Mouse (Mus musculus) bone marrow macrophage, adult 2 months (primary cell): Measurements from ENCODE around the gene Schip1.

Experiments
- CTCF ChIP-seq: IDR thresholded peaks from 2 replicates; pipeline ENCODE4 v1.5.1; 2012; ENCODE audit warnings: low read depth, mild to moderate bottlenecking, low read length, moderate library complexity
- POLR2A ChIP-seq: IDR thresholded peaks from 2 replicates; pipeline ENCODE4 v1.6.1; 2012; ENCODE audit warnings: mild to moderate bottlenecking, low read depth, low read length, borderline replicate concordance

DNA sequence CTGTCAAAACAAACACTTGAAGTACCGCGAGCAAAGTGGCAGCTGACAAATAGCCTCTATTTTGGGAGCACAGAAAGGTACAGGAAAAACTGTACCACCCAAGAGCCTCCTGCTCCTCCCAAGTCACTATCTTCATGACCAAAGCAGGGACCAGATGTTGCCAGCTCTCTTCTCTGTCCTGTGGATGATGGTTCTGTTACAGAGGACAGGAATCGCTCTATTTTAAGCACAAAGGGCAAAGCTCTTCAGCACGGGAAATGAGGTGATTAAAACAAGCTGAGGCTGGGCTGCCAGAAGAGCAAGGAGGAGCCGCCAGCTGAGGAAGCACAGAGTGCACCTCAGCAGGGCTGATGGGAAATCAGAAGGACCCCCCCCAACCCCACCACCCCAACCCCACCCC lies 388.7 kb downstream of the Schip1 start:
- no peak for TF ChIP-seq POLR2A
- no peak for TF ChIP-seq CTCF
